Mouse (Mus musculus): Measurements from ENCODE around the gene Gpr33. TPM values are rescaled to one million over a fixed set of nuclear protein-coding genes. Genes with fewer than 3 reads are reported as not detected.

The Gpr33 gene
- total RNA-seq, 4 experiments from 2014 or later, result not detected

- DNase-seq (ENCODE audit: low spot score in 2 of 2), result no peak
Observed at GRCm38 (mm10) chr12:51985826-51986225, 42.0 kb downstream of the Gpr33 start.

GRCm38 (mm10) chr12:51985163-51985748, 42.6 kb downstream of the Gpr33 start:
- DNase-seq (ENCODE audit: low spot score in 2 of 2), result no peak

- no peak for DNase-seq (ENCODE audit: low spot score in 2 of 2)
Observed at GRCm38 (mm10) chr12:51983625-51984024, 44.2 kb downstream of the Gpr33 start.

GRCm38 (mm10) chr12:51976531-51976930, 51.3 kb downstream of the Gpr33 start:
- DNase-seq (ENCODE audit: low spot score in 2 of 2), result no peak

GRCm38 (mm10) chr12:51974381-51974780, 53.5 kb downstream of the Gpr33 start:
- DNase-seq (ENCODE audit: low spot score in 2 of 2), result no peak

Other genes with a start within 250 kb of the Gpr33 start
- 10 to 100 TPM; 77.1 to 85.4 (median 79.4) TPM for gene Hectd1, start 198.5 kb downstream of the Gpr33 start, total RNA-seq (2022)
- 1 to 10 TPM; 8.0 to 9.8 (median 9.5) TPM for gene Heatr5a, start 56.7 kb downstream of the Gpr33 start, total RNA-seq (2022)
- gene Dtd2, start 21.6 kb downstream of the Gpr33 start, total RNA-seq (2022), result 10 to 100 TPM; 10.8 to 11.9 (median 11.6) TPM
- 1 to 10 TPM; 4.8 to 6.0 (median 5.6) TPM for gene Nubpl, start 69.7 kb upstream of the Gpr33 start, total RNA-seq (2022)

Measured in left cerebral cortex, adult 8-10 months (tissue).